Mouse (Mus musculus) limb, embryonic 13.5 days (tissue): ENCODE measurements at regions not wholly inside any gene's neighbourhood (a gene's known extent, or its start where the extent isn't known, plus 50 kb on each side); places are given as distances from the start of the nearest gene placed in this dataset.

Experiments used
- ATAC-seq: fragments of 200-750 bp; cut with Nextera tagmentation; 2 replicates; pipeline ENCODE4 v1.8.0; 2017; ENCODE audit warnings: low read depth, moderate number of reproducible peaks, moderate TSS enrichment; ENCODE audit not compliant: low FRiP score
- H3K27ac ChIP-seq: fragments of 300-500 bp; sonication (generic); 2 replicates; pipeline ENCODE4 v1.5.1; 2015; ENCODE audit warnings: inconsistent platforms, mild to moderate bottlenecking, moderate library complexity
- H3K27me3 ChIP-seq: fragments of 300-500 bp; sonication (generic); 2 replicates; pipeline ENCODE4 v1.6.1; 2015; ENCODE audit warnings: mild to moderate bottlenecking, inconsistent platforms
- H3K36me3 ChIP-seq: fragments of 300-500 bp; sonication (generic); 2 replicates; pipeline ENCODE4 v1.6.1; 2015; ENCODE audit warnings: inconsistent platforms, mild to moderate bottlenecking, moderate library complexity
- H3K4me1 ChIP-seq: fragments of 300-500 bp; sonication (generic); 2 replicates; pipeline ENCODE4 v1.6.1; 2015; ENCODE audit warnings: inconsistent platforms
- H3K4me2 ChIP-seq: fragments of 300-500 bp; sonication (generic); replicated peaks from 2 replicates; pipeline ENCODE4 v1.6.1; 2015; ENCODE audit warnings: inconsistent platforms, mild to moderate bottlenecking, moderate library complexity
- H3K4me3 ChIP-seq: fragments of 300-500 bp; sonication (generic); 2 replicates; pipeline ENCODE4 v1.5.1; 2015; ENCODE audit warnings: moderate library complexity, mild to moderate bottlenecking, inconsistent platforms
- H3K9ac ChIP-seq: fragments of 300-500 bp; sonication (generic); 2 replicates; pipeline ENCODE4 v1.6.1; 2015; ENCODE audit warnings: mild to moderate bottlenecking, inconsistent platforms
- H3K9me3 ChIP-seq: fragments of 300-500 bp; sonication (generic); 2 replicates; pipeline ENCODE4 v1.6.1; 2016; ENCODE audit warnings: inconsistent platforms
- WGBS: fragments of 180-500 bp; shearing (Covaris S2); methylation state at CpG from one replicate; pipeline ENCODE4 v1.1.7; 2015; 5-methylcytosine and 5-hydroxymethylcytosine counted together

GRCm38 (mm10) chr5:64655286-64655685 lies 147.9 kb upstream of the Klf3 start:
- 46% methylated on average over 5 of the region's 5 CpGs for WGBS
- no peaks in the 10 kb centered on the region for H3K36me3 ChIP-seq
- no peaks in the 10 kb centered on the region for H3K27me3 ChIP-seq
- no peak; the same call in 1 of the 2 replicates for ATAC-seq
- 0 out of 2 replicates have a peak overlapping the region, but pooled peaks have one; percentile 6 for H3K27ac ChIP-seq
- no peak overlapping the region for H3K4me2 ChIP-seq
- H3K4me3 ChIP-seq: no peak overlapping the region
- no peak overlapping the region for H3K9ac ChIP-seq
- H3K4me1 ChIP-seq: peaks cover 6% of the 10 kb centered on the region
- H3K9me3 ChIP-seq: no peaks in the 10 kb centered on the region

- Histone ChIP-seq H3K9ac (no peak overlapping the region), H3K27me3 (no peaks in the 10 kb centered on the region), H3K4me2 (no peak overlapping the region), H3K4me3 (no peak overlapping the region), H3K4me1 (peaks cover 6% of the 10 kb centered on the region; the same call in 1 of the 2 replicates), H3K27ac (no peak overlapping the region), H3K9me3 (no peaks in the 10 kb centered on the region), H3K36me3 (no peaks in the 10 kb centered on the region)
- WGBS: 50% methylated on average over 6 of the region's 6 CpGs
- no peak for ATAC-seq
These were observed 141.2 kb upstream of the Klf3 start for GRCm38 (mm10) chr5:64661959-64662358.

- Histone ChIP-seq H3K4me2 (no peak overlapping the region), H3K27ac (no peak overlapping the region), H3K9ac (no peak overlapping the region), H3K4me1 (peaks cover 6% of the 10 kb centered on the region; the same call in 1 of the 2 replicates), H3K4me3 (no peak overlapping the region), H3K36me3 (no peaks in the 10 kb centered on the region), H3K9me3 (no peaks in the 10 kb centered on the region), H3K27me3 (no peaks in the 10 kb centered on the region)
- no peak for ATAC-seq
- WGBS: 27% methylated on average over 7 of the region's 7 CpGs
These were observed 140.7 kb upstream of the Klf3 start for GRCm38 (mm10) chr5:64662476-64662875.

GRCm38 (mm10) chr5:64663766-64664165 lies 139.4 kb upstream of the Klf3 start:
- Histone ChIP-seq H3K27me3 (no peaks in the 10 kb centered on the region), H3K4me3 (no peak overlapping the region), H3K9me3 (no peaks in the 10 kb centered on the region), H3K9ac (no peak overlapping the region), H3K27ac (no peak overlapping the region), H3K36me3 (no peaks in the 10 kb centered on the region), H3K4me2 (no peak overlapping the region), H3K4me1 (peaks cover 6% of the 10 kb centered on the region; the same call in 1 of the 2 replicates)
- no peak for ATAC-seq
- WGBS: 91% methylated on average over 1 of the region's 1 CpGs

GRCm38 (mm10) chr5:64665064-64665463 lies 138.1 kb upstream of the Klf3 start:
- 67% methylated on average over 3 of the region's 3 CpGs for WGBS
- no peaks in the 10 kb centered on the region for H3K36me3 ChIP-seq

GRCm38 (mm10) chr5:64666256-64666655 lies 136.9 kb upstream of the Klf3 start:
- Histone ChIP-seq H3K36me3 (no peaks in the 10 kb centered on the region), H3K9me3 (0 out of 2 replicates have a peak, but pooled peaks cover 4% of the 10 kb centered on the region), H3K27me3 (no peaks in the 10 kb centered on the region), H3K9ac (no peak overlapping the region), H3K4me2 (no peak overlapping the region), H3K4me1 (peaks cover 6% of the 10 kb centered on the region; the same call in 1 of the 2 replicates), H3K4me3 (no peak overlapping the region), H3K27ac (no peak overlapping the region)
- ATAC-seq: no peak
- WGBS: 20% methylated on average over 3 of the region's 3 CpGs

More at GRCm38 (mm10) chr5:64665064-64665463, 138.1 kb upstream of the Klf3 start:
- Histone ChIP-seq H3K4me2 (no peak overlapping the region), H3K27me3 (no peaks in the 10 kb centered on the region), H3K4me3 (no peak overlapping the region), H3K9me3 (no peaks in the 10 kb centered on the region), H3K9ac (no peak overlapping the region), H3K27ac (no peak overlapping the region), H3K4me1 (peaks cover 6% of the 10 kb centered on the region; the same call in 1 of the 2 replicates)
- ATAC-seq: no peak

- WGBS: 77% methylated on average over 3 of the region's 3 CpGs
- Histone ChIP-seq H3K9ac (no peak overlapping the region), H3K27ac (no peak overlapping the region), H3K36me3 (no peaks in the 10 kb centered on the region), H3K4me3 (no peak overlapping the region), H3K4me1 (peaks cover 6% of the 10 kb centered on the region; the same call in 1 of the 2 replicates), H3K27me3 (no peaks in the 10 kb centered on the region), H3K9me3 (0 out of 2 replicates have a peak, but pooled peaks cover 4% of the 10 kb centered on the region), H3K4me2 (no peak overlapping the region)
- no peak for ATAC-seq
These were observed 136.1 kb upstream of the Klf3 start for GRCm38 (mm10) chr5:64667053-64667452.

GRCm38 (mm10) chr5:64673861-64674260 lies 129.3 kb upstream of the Klf3 start:
- WGBS: 83% methylated on average over 2 of the region's 2 CpGs
- 0 out of 2 replicates have a peak, but pooled peaks cover 4% of the 10 kb centered on the region for H3K9me3 ChIP-seq
- no peak overlapping the region for H3K9ac ChIP-seq
- ATAC-seq: no peak
- H3K4me1 ChIP-seq: no peaks in the 10 kb centered on the region
- H3K36me3 ChIP-seq: no peaks in the 10 kb centered on the region
- H3K27ac ChIP-seq: no peak overlapping the region
- no peak overlapping the region for H3K4me2 ChIP-seq
- no peaks in the 10 kb centered on the region for H3K27me3 ChIP-seq
- no peak overlapping the region for H3K4me3 ChIP-seq

- Histone ChIP-seq H3K4me2 (no peak overlapping the region), H3K9me3 (no peaks in the 10 kb centered on the region), H3K27ac (no peak overlapping the region), H3K4me1 (no peaks in the 10 kb centered on the region), H3K4me3 (no peak overlapping the region), H3K9ac (no peak overlapping the region), H3K27me3 (no peaks in the 10 kb centered on the region), H3K36me3 (no peaks in the 10 kb centered on the region)
- ATAC-seq: no peak
- 88% methylated on average over 17 of the region's 17 CpGs for WGBS
These were observed 126.8 kb upstream of the Klf3 start for GRCm38 (mm10) chr5:64676214-64676945.

- no peak overlapping the region for H3K4me3 ChIP-seq
- H3K4me1 ChIP-seq: no peaks in the 10 kb centered on the region
- no peak overlapping the region for H3K27ac ChIP-seq
- H3K9me3 ChIP-seq: no peaks in the 10 kb centered on the region
- no peaks in the 10 kb centered on the region for H3K27me3 ChIP-seq
- WGBS: 93% methylated on average over 8 of the region's 8 CpGs
- ATAC-seq: no peak
- H3K36me3 ChIP-seq: no peaks in the 10 kb centered on the region
- no peak overlapping the region for H3K4me2 ChIP-seq
- H3K9ac ChIP-seq: no peak overlapping the region
These were observed 126.1 kb upstream of the Klf3 start for GRCm38 (mm10) chr5:64676946-64677588.

- WGBS: 97% methylated on average over 2 of the region's 2 CpGs
- Histone ChIP-seq H3K9ac (no peak overlapping the region), H3K4me1 (no peaks in the 10 kb centered on the region), H3K27ac (no peak overlapping the region), H3K36me3 (no peaks in the 10 kb centered on the region), H3K9me3 (no peaks in the 10 kb centered on the region), H3K4me2 (no peak overlapping the region), H3K27me3 (no peaks in the 10 kb centered on the region), H3K4me3 (no peak overlapping the region)
- ATAC-seq: no peak
These were observed 124.5 kb upstream of the Klf3 start for GRCm38 (mm10) chr5:64678706-64679105.

- Histone ChIP-seq H3K4me1 (no peaks in the 10 kb centered on the region), H3K27ac (no peak overlapping the region), H3K27me3 (no peaks in the 10 kb centered on the region), H3K4me3 (no peak overlapping the region), H3K4me2 (no peak overlapping the region), H3K9me3 (no peaks in the 10 kb centered on the region), H3K36me3 (no peaks in the 10 kb centered on the region), H3K9ac (no peak overlapping the region)
- WGBS: 79% methylated on average over 18 of the region's 18 CpGs
- no peak for ATAC-seq
These were observed 123.1 kb upstream of the Klf3 start for GRCm38 (mm10) chr5:64679996-64680625.
